Mouse (Mus musculus) ES-Bruce4 (cell line): Measurements from ENCODE around the gene Kdelr1.

Experiments used
- CTCF ChIP-seq: IDR thresholded peaks from one replicate; pipeline ENCODE4 v1.8.1; 2011; ENCODE audit warnings: low read depth, low read length
- POLR2A ChIP-seq: IDR thresholded peaks from one replicate; pipeline ENCODE4 v1.8.1; 2011; ENCODE audit warnings: low read length; ENCODE audit not compliant: insufficient read depth

DNA sequence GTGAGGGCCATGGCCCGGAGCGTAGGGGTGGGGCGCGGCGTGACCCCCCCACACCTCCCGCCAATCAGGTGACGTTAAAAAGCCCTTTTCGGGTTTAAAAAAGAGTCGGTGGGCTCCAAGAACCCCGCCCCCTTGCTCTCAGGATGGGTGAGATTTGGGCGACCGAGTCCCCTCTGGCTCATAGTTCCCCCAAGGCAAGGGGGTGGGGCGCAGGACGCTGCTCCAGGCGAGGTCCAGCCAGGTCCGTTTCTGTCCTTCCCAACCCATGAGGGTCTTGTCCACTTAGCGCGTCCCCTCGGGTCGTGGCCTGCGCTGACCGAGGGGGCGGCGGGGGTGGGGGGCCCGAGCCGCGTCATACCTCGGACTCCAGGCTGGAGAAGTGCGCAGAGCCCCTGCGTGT is 40.1 kb upstream of the Kdelr1 start:
- TF ChIP-seq POLR2A (no peak), CTCF (no peak)
